Mouse (Mus musculus): ENCODE measurements around the gene Carmil3. TPM values are rescaled to one million over a fixed set of nuclear protein-coding genes. Genes with fewer than 3 reads are reported as not detected.

The Carmil3 gene
- polyA plus RNA-seq, 1 experiment from 2014 or later = 38.1 TPM

- H3K36me3 ChIP-seq (ENCODE audit: control insufficient read depth, insufficient read depth) = no peaks in the 10 kb centered on the region
- no peak overlapping the region for H3K4me3 ChIP-seq (replicated peaks; ENCODE audit: low read length)
- H3K4me2 ChIP-seq (ENCODE audit: low read length) = no peak overlapping the region
- H3K4me1 ChIP-seq (replicated peaks; ENCODE audit: control insufficient read depth, insufficient read depth, low read length) = peaks cover 8% of the 10 kb centered on the region; the same call in 1 of the 2 replicates
- H3K9me3 ChIP-seq (ENCODE audit: control insufficient read depth, low read length) = no peaks in the 10 kb centered on the region
- WGBS = 84% methylated on average over 10 of the region's 10 CpGs
- no peaks in the 10 kb centered on the region for H3K27me3 ChIP-seq (replicated peaks; ENCODE audit: control insufficient read depth, insufficient read depth, low read length)
- no peak for ATAC-seq
- no peak overlapping the region for H3K27ac ChIP-seq (ENCODE audit: low read length)
- no peak overlapping the region for H3K9ac ChIP-seq (replicated peaks; ENCODE audit: low read depth, low read length)
These were observed 19.1 kb downstream of the Carmil3 start for GRCm38 (mm10) chr14:55509540-55509939.

GRCm38 (mm10) chr14:55510125-55510731 is 19.8 kb downstream of the Carmil3 start, which contains the start of gene Cpne6:
Gene Cpne6, plus strand, starts transcription at chr14:55510445.
- H3K9ac ChIP-seq (replicated peaks; ENCODE audit: low read depth, low read length) = no peak within 1 kb of the TSS; the same call in 1 of the 2 replicates

GRCm38 (mm10) chr14:55511037-55511436 is 20.6 kb downstream of the Carmil3 start:
- Histone ChIP-seq H3K9me3 (ENCODE audit: control insufficient read depth, low read length) (no peaks in the 10 kb centered on the region), H3K27ac (ENCODE audit: low read length) (no peak overlapping the region), H3K27me3 (replicated peaks; ENCODE audit: control insufficient read depth, insufficient read depth, low read length) (no peaks in the 10 kb centered on the region), H3K4me3 (replicated peaks; ENCODE audit: low read length) (no peak overlapping the region), H3K9ac (replicated peaks; ENCODE audit: low read depth, low read length) (no peak overlapping the region; the same call in 1 of the 2 replicates), H3K36me3 (ENCODE audit: control insufficient read depth, insufficient read depth) (no peaks in the 10 kb centered on the region), H3K4me1 (replicated peaks; ENCODE audit: control insufficient read depth, insufficient read depth, low read length) (peaks cover 8% of the 10 kb centered on the region; the same call in 1 of the 2 replicates), H3K4me2 (ENCODE audit: low read length) (no peak overlapping the region)
- 46% methylated on average over 7 of the region's 7 CpGs for WGBS
- ATAC-seq = peak; percentile 23; the same call in 1 of the 2 replicates

More at GRCm38 (mm10) chr14:55510125-55510731, 19.8 kb downstream of the Carmil3 start, which contains the start of gene Cpne6:
- 0 out of 2 replicates have a peak, but pooled peaks have one; percentile 23 for ATAC-seq
- Histone ChIP-seq H3K4me2 (ENCODE audit: low read length) (no peak within 1 kb of the TSS), H3K4me1 (replicated peaks; ENCODE audit: control insufficient read depth, insufficient read depth, low read length) (peaks cover 8% of the 10 kb centered on the region; the same call in 1 of the 2 replicates), H3K27ac (ENCODE audit: low read length) (no peak within 1 kb of the TSS), H3K27me3 (replicated peaks; ENCODE audit: control insufficient read depth, insufficient read depth, low read length) (no peaks in the 10 kb centered on the region), H3K4me3 (replicated peaks; ENCODE audit: low read length) (no peak within 1 kb of the TSS), H3K36me3 (ENCODE audit: control insufficient read depth, insufficient read depth) (no peaks in the 10 kb centered on the region), H3K9me3 (ENCODE audit: control insufficient read depth, low read length) (no peaks in the 10 kb centered on the region)
- WGBS = 68% methylated on average over 19 of the region's 22 CpGs

- H3K4me2 ChIP-seq (ENCODE audit: low read length) = no peak overlapping the region
- no peak overlapping the region for H3K9ac ChIP-seq (replicated peaks; ENCODE audit: low read depth, low read length)
- no peak overlapping the region for H3K27ac ChIP-seq (ENCODE audit: low read length)
- no peak overlapping the region for H3K4me3 ChIP-seq (replicated peaks; ENCODE audit: low read length)
- no peaks in the 10 kb centered on the region for H3K36me3 ChIP-seq (ENCODE audit: control insufficient read depth, insufficient read depth)
- H3K9me3 ChIP-seq (ENCODE audit: control insufficient read depth, low read length) = no peaks in the 10 kb centered on the region
- H3K27me3 ChIP-seq (replicated peaks; ENCODE audit: control insufficient read depth, insufficient read depth, low read length) = no peaks in the 10 kb centered on the region
- H3K4me1 ChIP-seq (replicated peaks; ENCODE audit: control insufficient read depth, insufficient read depth, low read length) = peaks cover 8% of the 10 kb centered on the region; the same call in 1 of the 2 replicates
- ATAC-seq = no peak
- WGBS = 72% methylated on average over 10 of the region's 10 CpGs
These were observed 23.5 kb downstream of the Carmil3 start for GRCm38 (mm10) chr14:55513927-55514326.

- Histone ChIP-seq H3K9ac (replicated peaks; ENCODE audit: low read depth, low read length) (no peak overlapping the region), H3K4me3 (replicated peaks; ENCODE audit: low read length) (no peak overlapping the region), H3K27ac (ENCODE audit: low read length) (no peak overlapping the region), H3K9me3 (ENCODE audit: control insufficient read depth, low read length) (no peaks in the 10 kb centered on the region), H3K36me3 (ENCODE audit: control insufficient read depth, insufficient read depth) (no peaks in the 10 kb centered on the region), H3K4me1 (replicated peaks; ENCODE audit: control insufficient read depth, insufficient read depth, low read length) (peaks cover 15% of the 10 kb centered on the region), H3K4me2 (ENCODE audit: low read length) (no peak overlapping the region), H3K27me3 (replicated peaks; ENCODE audit: control insufficient read depth, insufficient read depth, low read length) (no peaks in the 10 kb centered on the region)
- 88% methylated on average over 4 of the region's 4 CpGs for WGBS
- no peak for ATAC-seq
These were observed 25.4 kb downstream of the Carmil3 start for GRCm38 (mm10) chr14:55515846-55516245.

- Histone ChIP-seq H3K4me2 (ENCODE audit: low read length) (no peak overlapping the region), H3K27me3 (replicated peaks; ENCODE audit: control insufficient read depth, insufficient read depth, low read length) (no peaks in the 10 kb centered on the region), H3K9me3 (ENCODE audit: control insufficient read depth, low read length) (no peaks in the 10 kb centered on the region), H3K4me3 (replicated peaks; ENCODE audit: low read length) (no peak overlapping the region), H3K27ac (ENCODE audit: low read length) (no peak overlapping the region), H3K4me1 (replicated peaks; ENCODE audit: control insufficient read depth, insufficient read depth, low read length) (peaks cover 10% of the 10 kb centered on the region), H3K36me3 (ENCODE audit: control insufficient read depth, insufficient read depth) (no peaks in the 10 kb centered on the region), H3K9ac (replicated peaks; ENCODE audit: low read depth, low read length) (no peak overlapping the region)
- 59% methylated on average over 2 of the region's 2 CpGs for WGBS
- peak; percentile 34; the same call in 1 of the 2 replicates for ATAC-seq
These were observed 28.4 kb downstream of the Carmil3 start for GRCm38 (mm10) chr14:55518897-55519296.

GRCm38 (mm10) chr14:55519604-55520003 is 29.2 kb downstream of the Carmil3 start:
- 66% methylated on average over 4 of the region's 4 CpGs for WGBS
- Histone ChIP-seq H3K9ac (replicated peaks; ENCODE audit: low read depth, low read length) (no peak overlapping the region), H3K4me2 (ENCODE audit: low read length) (no peak overlapping the region), H3K36me3 (ENCODE audit: control insufficient read depth, insufficient read depth) (no peaks in the 10 kb centered on the region), H3K9me3 (ENCODE audit: control insufficient read depth, low read length) (no peaks in the 10 kb centered on the region), H3K27ac (ENCODE audit: low read length) (no peak overlapping the region), H3K27me3 (replicated peaks; ENCODE audit: control insufficient read depth, insufficient read depth, low read length) (0 out of 2 replicates have a peak, but pooled peaks cover under 1% of the 10 kb centered on the region), H3K4me3 (replicated peaks; ENCODE audit: low read length) (no peak overlapping the region), H3K4me1 (replicated peaks; ENCODE audit: control insufficient read depth, insufficient read depth, low read length) (peaks cover 10% of the 10 kb centered on the region)
- ATAC-seq = no peak

- peak overlapping the region; percentile 34; the same call in 1 of the 2 replicates for H3K27ac ChIP-seq (ENCODE audit: low read length)
- 0 out of 2 replicates have a peak, but pooled peaks cover 2% of the 10 kb centered on the region for H3K27me3 ChIP-seq (replicated peaks; ENCODE audit: control insufficient read depth, insufficient read depth, low read length)
- ATAC-seq = peak; percentile 77
- H3K4me3 ChIP-seq (replicated peaks; ENCODE audit: low read length) = peak overlapping the region; percentile 59
- WGBS = under 1% methylated on average over 61 of the region's 61 CpGs
- no peaks in the 10 kb centered on the region for H3K36me3 ChIP-seq (ENCODE audit: control insufficient read depth, insufficient read depth)
- peak overlapping the region; percentile 97 for H3K4me2 ChIP-seq (ENCODE audit: low read length)
- H3K9ac ChIP-seq (replicated peaks; ENCODE audit: low read depth, low read length) = peak overlapping the region; percentile 71
- H3K9me3 ChIP-seq (ENCODE audit: control insufficient read depth, low read length) = no peaks in the 10 kb centered on the region
- peaks cover 10% of the 10 kb centered on the region for H3K4me1 ChIP-seq (replicated peaks; ENCODE audit: control insufficient read depth, insufficient read depth, low read length)
These were observed 30.3 kb downstream of the Carmil3 start for GRCm38 (mm10) chr14:55520451-55521361.

GRCm38 (mm10) chr14:55524062-55524461 is 33.6 kb downstream of the Carmil3 start:
- WGBS = 49% methylated on average over 4 of the region's 4 CpGs
- Histone ChIP-seq H3K36me3 (ENCODE audit: control insufficient read depth, insufficient read depth) (no peaks in the 10 kb centered on the region), H3K4me3 (replicated peaks; ENCODE audit: low read length) (no peak overlapping the region), H3K27ac (ENCODE audit: low read length) (no peak overlapping the region), H3K9me3 (ENCODE audit: control insufficient read depth, low read length) (no peaks in the 10 kb centered on the region), H3K9ac (replicated peaks; ENCODE audit: low read depth, low read length) (no peak overlapping the region), H3K4me1 (replicated peaks; ENCODE audit: control insufficient read depth, insufficient read depth, low read length) (peaks cover 10% of the 10 kb centered on the region), H3K27me3 (replicated peaks; ENCODE audit: control insufficient read depth, insufficient read depth, low read length) (0 out of 2 replicates have a peak, but pooled peaks cover 3% of the 10 kb centered on the region), H3K4me2 (ENCODE audit: low read length) (no peak overlapping the region)
- no peak for ATAC-seq
